Mouse (Mus musculus) NIH3T3 (cell line): ENCODE results near the gene Gnb5.

ENCODE experiments used
- DNase-seq: peaks from one replicate; pipeline ENCODE4 v3.0.0-alpha.2; 2012; ENCODE audit warnings: low read depth

Gene Gnb5

DNA sequence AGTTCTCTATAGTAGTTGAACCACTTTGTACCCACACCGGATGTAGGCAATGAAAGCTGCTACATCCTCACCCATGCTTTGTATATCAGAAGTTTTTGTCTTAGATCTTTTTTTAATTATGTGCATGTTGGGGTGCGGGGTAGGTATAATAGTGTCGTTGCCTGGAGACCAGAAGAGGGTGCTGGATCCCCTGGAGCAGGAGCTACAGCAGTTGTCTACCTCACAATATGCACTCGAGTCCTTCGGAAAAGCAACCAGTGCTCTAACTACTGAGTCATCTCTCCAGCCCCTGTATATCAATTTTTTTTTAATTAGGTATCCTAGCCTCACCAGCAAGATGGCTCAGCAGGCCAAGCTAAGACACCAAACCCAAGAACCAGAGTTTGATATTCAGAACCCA, 927 bp downstream of the Gnb5 start:
- DNase-seq = no peak

DNA sequence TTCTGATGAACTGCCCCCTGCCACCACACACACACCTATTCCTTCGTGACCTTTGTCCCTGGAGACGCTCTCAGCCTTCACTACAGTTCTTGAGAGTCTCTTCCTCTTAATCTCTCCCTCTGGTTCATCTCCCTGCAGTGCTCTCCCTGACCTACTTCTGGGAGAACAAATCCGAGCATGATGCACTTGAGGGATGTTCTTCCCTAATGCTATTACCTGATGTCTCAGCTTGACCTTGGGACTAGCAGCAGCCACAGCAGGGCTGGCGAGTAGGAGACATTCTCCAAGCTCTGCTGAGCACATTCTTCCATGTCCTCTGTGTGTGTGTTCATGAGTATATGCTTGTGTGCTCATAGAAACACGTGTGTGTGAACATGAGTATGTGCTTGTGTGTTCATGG, 2.5 kb downstream of the Gnb5 start:
- DNase-seq = no peak

DNA sequence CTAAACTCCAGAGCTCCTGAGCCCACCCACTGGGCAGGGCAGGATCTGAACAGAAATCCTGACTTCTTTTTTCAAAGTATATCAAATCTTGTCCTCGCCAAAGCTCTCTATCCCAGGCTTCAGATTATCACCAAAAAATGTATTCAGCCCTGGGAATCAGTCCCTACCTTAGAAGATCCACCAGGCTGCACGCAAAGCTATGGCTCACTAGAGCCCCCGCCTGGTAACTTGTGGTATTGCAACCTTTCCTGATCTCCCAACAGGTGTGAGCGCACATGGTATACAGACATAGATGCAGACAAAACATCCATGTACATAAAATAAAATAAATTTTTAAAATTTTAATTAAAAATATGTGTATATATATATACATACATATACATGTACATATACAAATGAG, 5.9 kb downstream of the Gnb5 start:
- peak; percentile 85 for DNase-seq

- peak; percentile 24 for DNase-seq
Measured at GRCm38 (mm10) chr9:75313138-75313831, 7.2 kb downstream of the Gnb5 start.

- peak; percentile 77 for DNase-seq
Measured at GRCm38 (mm10) chr9:75313832-75314516, 7.9 kb downstream of the Gnb5 start.

DNA sequence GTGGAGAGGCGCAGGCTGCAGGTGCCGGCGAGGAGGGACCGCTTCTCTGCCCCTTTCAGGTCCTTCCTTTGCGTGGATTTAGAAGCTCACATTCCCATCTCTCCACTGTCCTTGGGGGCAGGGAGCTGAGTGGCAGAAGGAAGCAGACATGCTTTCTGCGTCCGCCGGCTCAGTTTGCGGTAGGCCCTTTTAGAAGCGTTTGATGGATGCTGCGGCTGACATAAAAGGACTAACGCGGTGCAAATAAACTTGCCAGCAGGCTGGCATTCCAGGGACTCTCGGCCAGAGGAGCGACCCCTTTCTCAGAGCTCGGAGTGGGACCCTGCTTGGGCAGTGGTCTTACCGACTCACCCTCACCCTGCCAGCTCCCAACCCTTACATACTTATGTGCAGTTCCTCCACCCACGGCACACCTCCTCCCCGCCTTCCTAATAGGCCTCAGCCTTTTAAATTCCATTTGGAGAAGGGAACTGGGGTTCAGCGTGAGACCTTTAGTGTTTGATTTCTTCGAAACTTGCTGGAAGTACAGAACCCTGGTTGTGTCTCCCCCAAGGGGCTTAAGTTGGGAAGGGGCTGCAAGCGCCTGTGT, 8.5 kb downstream of the Gnb5 start:
- DNase-seq = no peak

- DNase-seq = no peak
Measured at GRCm38 (mm10) chr9:75315238-75315637, 9.2 kb downstream of the Gnb5 start.

- DNase-seq = no peak
Measured at GRCm38 (mm10) chr9:75316771-75317170, 10.7 kb downstream of the Gnb5 start.

GRCm38 (mm10) chr9:75318196-75318595, 12.1 kb downstream of the Gnb5 start:
- peak; percentile 67 for DNase-seq

GRCm38 (mm10) chr9:75319365-75319764, 13.3 kb downstream of the Gnb5 start:
- peak; percentile 13 for DNase-seq

DNA sequence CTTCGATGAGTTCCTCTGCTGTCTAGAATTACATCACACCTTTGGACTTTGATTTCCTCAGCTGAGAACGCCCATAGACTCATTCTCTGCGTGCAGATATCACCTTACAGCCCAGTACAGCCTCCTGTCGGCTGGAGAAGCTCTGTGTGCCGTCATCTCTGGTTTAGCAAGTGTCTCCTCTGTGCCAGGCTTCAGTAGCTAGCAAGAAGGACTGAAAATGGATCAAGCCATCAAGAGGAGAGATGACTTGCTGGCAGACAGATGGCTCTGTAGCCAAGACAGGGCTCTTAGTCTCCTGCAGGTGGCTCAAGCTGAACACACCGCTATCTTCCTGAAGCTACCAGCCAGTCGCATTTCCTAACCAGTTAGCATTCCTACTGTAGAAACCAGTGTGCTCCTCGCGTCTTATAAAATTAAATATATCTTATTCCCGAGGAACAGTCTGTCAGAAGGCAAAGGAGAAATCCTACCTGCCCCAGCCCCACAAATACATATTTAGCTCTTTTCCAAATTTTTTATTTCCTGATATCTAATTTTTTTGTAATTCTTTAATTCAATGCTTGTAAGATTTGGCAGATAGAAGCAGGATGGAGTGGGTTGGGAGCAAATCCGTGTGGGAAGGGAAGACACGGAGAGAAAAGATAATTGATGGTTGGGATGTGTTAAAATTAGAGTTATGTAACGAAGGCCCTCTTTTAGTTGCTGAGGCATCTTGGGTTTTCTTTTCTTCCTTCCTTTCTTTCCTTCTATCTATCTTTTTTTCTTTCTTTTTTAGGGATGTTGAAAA, 16.2 kb downstream of the Gnb5 start:
- DNase-seq = no peak

GRCm38 (mm10) chr9:75328047-75328446, 22.0 kb downstream of the Gnb5 start:
- no peak for DNase-seq

GRCm38 (mm10) chr9:75330821-75331220, 24.7 kb downstream of the Gnb5 start:
- no peak for DNase-seq

- no peak for DNase-seq
Measured at GRCm38 (mm10) chr9:75334440-75334839, 28.4 kb downstream of the Gnb5 start.

DNA sequence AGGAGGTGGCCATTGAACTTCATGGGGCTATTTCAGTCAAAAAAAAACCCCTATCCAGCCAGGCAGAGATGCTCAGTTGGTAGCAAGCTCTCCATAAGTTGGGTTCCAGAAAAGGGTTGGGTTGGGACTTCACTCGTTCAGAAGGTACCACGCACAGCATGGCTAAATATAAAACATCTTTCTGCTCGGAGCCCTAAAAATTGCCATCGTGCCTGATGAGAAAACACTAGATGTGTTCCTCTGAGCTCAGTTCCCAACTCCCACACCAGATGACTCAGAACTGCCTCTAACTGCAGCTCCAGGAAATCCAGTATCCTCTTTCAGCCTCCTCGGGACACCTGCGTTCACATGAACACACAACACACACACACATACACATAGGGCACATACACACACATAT, 31.9 kb downstream of the Gnb5 start:
- DNase-seq = no peak

DNA sequence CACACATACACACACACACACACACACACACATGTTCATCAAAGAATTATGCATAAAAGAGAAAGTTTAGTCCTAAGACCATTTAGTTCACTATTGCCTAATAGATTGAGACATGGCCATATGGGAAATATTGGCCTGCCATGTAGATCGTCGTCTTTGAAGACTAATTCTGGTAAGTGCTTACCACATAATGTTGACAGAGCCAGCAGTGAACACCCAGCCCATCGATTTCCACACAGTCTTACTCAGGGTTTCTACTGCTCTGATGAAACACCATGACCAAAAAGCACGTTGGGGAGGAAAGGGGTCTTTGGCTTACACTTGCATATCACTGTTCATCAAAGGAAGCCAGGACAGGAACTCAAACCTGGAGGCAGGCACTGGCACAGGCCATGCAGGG, 36.3 kb downstream of the Gnb5 start:
- peak; percentile 30 for DNase-seq

- no peak for DNase-seq
Measured at GRCm38 (mm10) chr9:75347458-75347857, 41.4 kb downstream of the Gnb5 start, which contains the start of gene Bcl2l10. TSS of gene Bcl2l10 (plus strand) at chr9:75347758.

DNA sequence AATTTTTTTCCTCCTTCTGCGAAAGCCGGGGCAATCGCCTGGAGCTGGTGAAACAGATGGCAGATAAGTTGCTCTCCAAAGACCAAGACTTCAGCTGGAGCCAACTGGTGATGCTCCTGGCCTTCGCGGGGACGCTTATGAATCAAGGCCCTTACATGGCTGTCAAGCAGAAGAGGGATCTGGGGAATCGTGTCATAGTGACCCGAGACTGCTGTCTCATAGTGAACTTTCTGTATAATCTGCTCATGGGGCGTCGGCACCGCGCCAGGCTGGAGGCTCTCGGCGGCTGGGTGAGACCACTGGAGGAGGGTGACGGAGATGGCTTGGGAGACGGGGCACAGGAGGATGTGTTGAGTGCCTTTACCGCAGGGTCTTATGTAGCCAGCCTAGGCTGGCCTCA, 42.0 kb downstream of the Gnb5 start:
- no peak for DNase-seq

GRCm38 (mm10) chr9:75348641-75349040, 42.6 kb downstream of the Gnb5 start:
- no peak for DNase-seq

DNA sequence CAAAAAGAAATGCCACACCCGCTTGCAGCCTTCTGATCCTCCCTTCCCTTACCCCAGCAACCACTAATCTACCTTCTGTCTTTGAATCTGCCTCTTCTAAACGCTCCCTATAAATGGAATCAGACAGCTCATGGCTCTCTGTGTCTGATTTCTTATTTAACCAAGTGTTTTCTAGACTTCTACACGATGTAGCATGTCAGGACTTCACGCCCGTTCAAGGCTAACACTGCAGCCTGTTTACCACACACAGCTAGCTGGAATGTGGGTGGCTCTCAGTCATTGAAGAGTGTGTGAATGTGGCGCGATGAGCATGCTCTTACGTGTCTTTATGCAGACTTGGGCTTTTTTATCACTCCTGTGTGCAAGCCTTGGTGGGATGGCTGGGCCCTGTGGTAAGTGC, 47.0 kb downstream of the Gnb5 start:
- DNase-seq = no peak

GRCm38 (mm10) chr9:75355783-75356182, 49.7 kb downstream of the Gnb5 start:
- DNase-seq = no peak

DNA sequence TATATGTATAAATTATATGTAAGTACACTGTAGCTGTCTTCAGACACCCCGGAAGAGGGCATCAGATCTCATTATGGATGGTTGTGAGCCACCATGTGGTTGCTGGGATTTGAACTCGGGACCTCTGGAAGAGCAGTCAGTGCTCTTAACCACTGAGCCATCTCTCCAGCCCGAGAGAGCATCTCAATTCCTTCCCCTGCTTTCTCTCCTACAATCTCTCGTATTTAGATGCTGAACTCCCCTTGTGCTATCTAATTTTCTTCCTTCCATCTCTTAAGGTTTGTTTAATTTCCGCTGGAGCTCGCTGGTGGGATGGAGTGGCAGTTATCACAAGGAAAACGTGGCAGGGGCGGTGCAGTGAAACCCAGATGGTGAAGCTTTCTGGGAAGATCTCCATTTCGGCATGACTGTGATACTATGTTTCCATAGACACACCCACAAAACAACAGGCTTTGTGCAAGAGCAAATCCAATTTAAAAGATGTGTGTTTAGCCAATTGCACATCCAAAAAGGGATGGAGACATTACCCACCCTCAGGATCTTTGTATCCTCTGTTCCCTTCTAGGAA, 51.1 kb downstream of the Gnb5 start:
- peak; percentile 30 for DNase-seq
